Mouse (Mus musculus) liver, postnatal 0 days (tissue): Measurements from ENCODE around the gene Rpl29.

Experiments
- CTCF ChIP-seq: sonication (generic); IDR thresholded peaks from 2 replicates; pipeline ENCODE4 v1.5.1; 2016; ENCODE audit warnings: antibody characterized with exemption, low read depth
- EP300 ChIP-seq: IDR thresholded peaks from 2 replicates; pipeline ENCODE4 v1.6.1; 2016; ENCODE audit warnings: antibody characterized with exemption, low read depth, mild to moderate bottlenecking

GRCm38 (mm10) chr9:106457163-106457559, 27.9 kb downstream of the Rpl29 start:
- TF ChIP-seq CTCF (no peak), EP300 (no peak)
